Mouse (Mus musculus): Measurements from ENCODE around the gene Gm28036.
A peak's percentile ranks its signal among the peaks of the same experiment; 100 is the strongest.
"Not testable (repeated sequence)": the region's sequence is repeated elsewhere in the genome, so short reads cannot be mapped to it uniquely, and the experiment has no call there.

The Gm28036 gene

DNA sequence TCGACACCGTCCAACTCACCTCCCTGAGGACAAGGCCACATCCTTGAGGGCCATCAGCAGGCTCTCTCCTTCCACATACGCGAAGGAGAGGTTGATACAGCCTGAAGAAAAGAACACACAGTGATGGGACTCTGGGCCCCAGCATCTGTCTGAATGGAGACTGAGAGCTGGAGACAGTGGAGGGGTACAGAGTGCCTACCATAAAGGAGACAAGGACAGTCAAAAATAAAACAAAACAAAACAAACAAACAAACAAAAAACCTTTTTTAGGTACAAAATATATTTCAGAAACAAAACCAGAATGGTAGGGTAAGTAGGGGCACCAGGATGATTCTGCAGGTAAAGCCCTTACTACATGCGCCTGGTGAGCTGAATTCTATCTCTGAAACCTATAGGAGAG lies at the start of gene Gm28036:
TSS of gene Gm28036 (minus strand) at position 101 of the 400 bp plus-strand sequence.
- DNase-seq (ENCODE audit: low spot score), result no peak

GRCm38 (mm10) chr2:156166557-156166956 lies 39.7 kb upstream of the Gm28036 start:
- no peak for DNase-seq (ENCODE audit: low spot score)

- DNase-seq (ENCODE audit: low spot score), result no peak
Measured at GRCm38 (mm10) chr2:156165478-156165877, 38.6 kb upstream of the Gm28036 start.

DNA sequence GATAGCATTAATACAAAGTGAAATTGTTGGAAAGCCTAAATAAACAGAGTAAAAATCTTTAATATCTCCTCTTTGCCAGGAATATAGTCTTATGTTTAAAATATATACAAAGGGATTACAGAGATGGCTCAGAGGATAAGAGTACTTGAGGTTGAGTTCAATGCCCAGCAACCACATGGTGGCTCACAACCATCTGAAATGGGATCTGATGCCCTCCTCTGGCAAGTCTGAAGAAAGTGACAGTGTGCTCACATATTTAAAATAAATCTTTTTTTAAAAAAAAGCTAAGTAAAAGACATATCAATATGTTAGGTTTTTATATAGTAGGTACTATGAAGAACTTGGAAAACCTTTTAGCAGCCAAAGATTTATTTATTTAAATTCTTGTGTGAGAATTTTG lies 24.6 kb upstream of the Gm28036 start:
- peak; percentile 47 for DNase-seq (ENCODE audit: low spot score)

DNA sequence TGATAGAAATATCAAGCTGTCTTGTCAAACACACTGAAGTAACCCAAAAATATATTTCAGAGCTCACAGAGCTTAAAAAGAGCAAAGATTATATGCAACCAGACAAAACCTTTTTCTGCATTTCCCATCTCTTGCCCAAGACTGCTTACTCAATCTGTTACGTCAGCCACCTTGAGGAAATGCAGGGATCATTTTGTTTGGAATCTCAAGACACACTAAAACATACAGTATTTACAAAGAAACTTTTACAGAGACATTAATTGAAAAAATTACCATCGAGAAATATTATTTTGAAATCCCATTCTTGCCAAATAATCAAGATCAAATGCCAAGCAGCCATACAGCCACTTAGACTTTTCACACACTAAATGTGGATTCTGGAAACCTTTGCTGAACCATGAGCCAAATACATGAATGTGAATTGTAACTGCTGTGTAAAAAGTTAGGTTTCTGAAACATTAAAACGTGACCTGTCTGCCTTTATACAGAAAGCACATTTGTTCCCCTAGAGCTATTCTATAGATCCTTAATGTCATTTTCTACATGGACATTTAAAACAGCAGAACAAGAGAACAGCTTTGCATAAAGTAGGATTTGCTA lies 20.5 kb upstream of the Gm28036 start:
- peak; percentile 81 for DNase-seq (ENCODE audit: low spot score)

DNA sequence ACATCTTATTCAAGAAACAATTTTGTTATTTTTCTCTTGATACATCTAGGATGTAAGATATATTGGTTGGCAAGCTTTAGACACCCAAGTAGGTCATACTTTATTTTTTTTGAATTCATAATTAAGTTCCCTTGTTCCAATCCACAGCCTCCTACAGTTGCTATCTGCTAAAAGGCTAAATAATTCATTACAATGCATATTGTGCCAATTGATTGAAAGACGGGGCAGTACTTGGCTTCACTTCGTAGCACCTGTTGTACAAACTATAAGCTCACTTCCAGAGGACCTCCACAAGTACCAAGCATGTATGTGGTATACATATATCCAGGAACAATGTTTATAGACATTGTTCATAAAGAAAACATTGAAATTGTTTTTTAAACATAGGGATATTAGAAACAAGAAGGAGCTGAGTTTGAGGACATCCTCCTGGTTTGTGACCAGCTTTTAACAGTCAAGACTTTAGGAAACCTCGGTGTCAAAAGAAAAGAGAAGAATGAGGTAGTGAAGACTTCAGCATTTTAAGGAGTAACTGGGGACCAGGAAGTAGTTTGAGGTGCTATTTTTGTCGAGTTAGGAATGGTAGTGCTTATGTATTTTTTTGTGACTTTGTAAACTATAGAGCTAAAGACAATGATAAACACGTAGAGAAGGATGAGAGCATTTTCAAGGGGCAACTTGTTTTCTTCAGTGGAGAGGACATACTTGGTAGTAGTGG lies 19.5 kb upstream of the Gm28036 start:
- peak; percentile 42 for DNase-seq (ENCODE audit: low spot score)

DNA sequence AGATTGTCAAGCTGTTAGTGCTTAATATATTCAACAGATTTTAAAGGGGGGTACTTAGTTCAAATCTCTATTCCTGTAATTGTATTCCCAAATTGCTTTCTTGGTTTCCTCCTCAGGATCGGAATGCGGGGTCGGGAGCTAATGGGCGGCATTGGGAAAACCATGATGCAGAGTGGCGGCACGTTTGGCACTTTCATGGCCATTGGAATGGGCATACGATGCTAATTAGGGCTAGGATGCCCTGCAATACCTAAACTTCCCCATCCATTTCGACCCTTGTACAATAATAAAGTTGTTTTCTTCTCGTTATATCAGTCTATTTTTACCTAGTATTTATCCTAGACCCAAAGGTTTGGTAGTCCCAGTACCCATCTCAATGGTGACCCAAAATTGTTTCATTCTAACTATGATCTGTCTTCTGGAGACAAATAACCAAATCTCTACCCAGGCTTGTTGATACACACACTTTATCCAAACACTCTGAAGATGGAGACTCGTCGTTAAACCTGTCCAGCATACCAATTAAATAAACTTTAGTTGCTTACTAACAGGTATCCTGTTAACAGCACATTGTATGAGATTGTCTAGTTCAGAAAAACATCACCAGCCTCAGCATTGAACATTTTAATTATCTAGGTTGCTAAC lies 18.7 kb upstream of the Gm28036 start:
- peak; percentile 38 for DNase-seq (ENCODE audit: low spot score)

DNA sequence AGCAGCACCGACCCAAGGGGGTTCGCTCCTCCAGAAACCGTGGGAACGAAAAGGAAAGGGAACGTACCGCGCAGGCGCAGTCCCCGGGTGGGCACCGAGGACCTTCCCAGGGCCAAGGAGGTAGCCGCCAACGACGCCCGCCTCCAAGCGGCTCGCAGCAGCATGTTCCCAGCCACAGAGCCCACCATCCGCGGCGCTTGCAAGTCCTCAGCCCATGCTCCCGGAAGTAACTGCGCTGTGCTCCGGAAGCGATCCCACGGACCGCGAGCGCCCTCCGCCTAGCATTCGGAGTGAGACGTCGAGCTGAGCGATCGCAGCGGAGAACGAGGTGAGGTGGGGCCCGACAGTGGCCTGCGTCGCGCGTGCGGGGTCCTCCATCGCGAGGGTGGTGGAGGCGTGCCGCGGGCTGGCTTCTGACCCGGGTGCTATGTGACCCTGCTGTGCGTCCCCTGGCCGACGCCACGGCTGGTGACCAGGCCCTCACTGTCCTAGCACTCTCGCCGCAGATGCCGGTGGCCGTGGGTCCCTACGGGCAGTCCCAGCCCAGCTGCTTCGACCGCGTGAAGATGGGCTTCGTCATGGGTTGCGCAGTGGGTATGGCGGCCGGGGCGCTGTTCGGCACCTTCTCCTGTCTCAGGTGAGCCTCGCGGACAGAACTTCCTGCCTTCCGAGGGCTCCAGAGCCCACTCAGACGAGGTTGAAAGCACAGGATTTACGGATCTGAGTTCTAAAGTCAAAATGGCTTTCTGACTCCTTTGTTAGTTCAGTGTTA lies 17.2 kb upstream of the Gm28036 start, which contains the start of the genes Romo1 and Nfs1:
TSS of gene Romo1 (plus strand) at position 87 of the 772 bp plus-strand sequence.
TSS of gene Nfs1 (minus strand) at position 234 of the 772 bp plus-strand sequence.
- DNase-seq (ENCODE audit: low spot score), result peak; percentile 90

DNA sequence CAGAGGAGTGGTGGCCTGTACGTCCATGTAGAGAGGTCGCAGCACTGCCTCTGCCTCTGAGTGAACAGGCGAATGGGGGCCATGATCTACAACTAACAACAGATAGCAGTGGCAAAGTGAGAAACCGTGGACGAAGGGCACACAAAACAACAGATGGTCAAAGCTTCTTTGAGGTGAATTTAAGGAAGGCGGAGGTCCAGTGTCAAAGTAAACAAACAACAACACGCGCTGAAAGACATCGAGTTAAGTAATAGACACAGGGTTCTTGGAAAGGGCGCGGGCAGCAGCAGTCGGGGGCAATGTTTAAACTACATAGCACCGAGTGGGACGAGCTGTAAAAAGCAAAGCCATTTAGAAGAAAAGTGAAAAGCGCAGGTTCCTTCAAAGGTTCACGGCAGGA lies 16.5 kb upstream of the Gm28036 start:
- DNase-seq (ENCODE audit: low spot score), result peak; percentile 53

DNA sequence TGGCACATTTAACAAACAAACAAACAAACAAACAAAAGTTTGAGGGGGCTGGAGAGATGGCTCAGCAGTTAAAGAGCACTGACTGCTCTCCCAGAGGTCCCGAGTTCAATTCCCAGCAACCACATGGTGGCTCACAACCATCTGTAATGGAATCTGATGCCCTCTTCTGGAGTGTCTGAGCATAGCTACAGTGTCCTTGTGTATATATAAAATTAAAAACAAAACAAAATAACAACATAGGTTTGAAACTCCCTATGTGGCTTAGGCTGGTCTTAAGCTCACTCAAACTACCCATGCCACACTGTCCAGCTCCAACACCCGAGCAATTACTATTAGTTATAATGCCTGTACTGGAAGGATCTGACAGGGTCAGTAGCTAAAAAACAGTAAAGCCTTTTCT lies 15.9 kb upstream of the Gm28036 start:
- DNase-seq (ENCODE audit: low spot score), result no peak

- DNase-seq (ENCODE audit: low spot score), result no peak
Measured at GRCm38 (mm10) chr2:156135695-156136094, 8.8 kb upstream of the Gm28036 start.

DNA sequence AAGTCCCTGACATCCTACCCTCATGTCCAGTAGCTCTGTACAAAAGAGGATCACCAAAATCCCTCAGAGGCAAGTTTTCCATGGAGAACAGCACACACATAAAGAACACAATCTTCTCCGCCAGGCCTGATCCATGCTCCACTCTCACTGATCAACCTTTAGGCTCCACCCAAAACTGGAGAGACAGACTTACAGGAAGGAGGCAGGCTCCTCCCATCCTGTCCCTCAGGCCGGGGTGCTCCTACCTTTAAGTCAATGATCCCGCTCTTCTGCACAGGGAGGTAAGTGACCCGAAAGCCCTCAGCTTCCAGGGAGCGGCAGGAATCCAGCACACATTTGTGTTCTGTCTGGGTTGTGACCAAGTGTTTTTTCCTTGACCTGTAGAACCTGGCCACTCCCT lies 7.3 kb upstream of the Gm28036 start:
- DNase-seq (ENCODE audit: low spot score), result no peak

DNA sequence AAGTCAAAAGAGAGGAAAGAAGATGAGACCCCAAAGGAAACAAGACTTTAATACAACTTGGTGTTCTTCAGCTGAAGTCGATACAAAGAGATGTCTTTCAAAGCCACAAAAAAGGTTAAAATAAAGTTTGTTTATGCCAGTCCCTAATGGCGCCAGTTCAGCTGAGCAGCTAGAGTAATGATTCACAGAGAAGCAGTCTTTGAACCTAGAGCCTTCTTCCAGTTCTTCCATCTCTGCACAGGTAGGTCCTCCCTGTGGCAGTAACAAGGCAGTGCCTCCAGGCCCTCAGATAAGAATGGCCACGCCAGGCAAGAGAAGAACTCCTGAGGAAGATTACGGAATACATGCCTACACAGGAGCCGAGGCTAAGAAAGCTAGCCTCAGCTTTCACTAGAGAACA lies 3.2 kb downstream of the Gm28036 start:
- DNase-seq (ENCODE audit: low spot score), result no peak

GRCm38 (mm10) chr2:156119566-156119965 lies 7.3 kb downstream of the Gm28036 start:
- DNase-seq (ENCODE audit: low spot score), result no peak

DNA sequence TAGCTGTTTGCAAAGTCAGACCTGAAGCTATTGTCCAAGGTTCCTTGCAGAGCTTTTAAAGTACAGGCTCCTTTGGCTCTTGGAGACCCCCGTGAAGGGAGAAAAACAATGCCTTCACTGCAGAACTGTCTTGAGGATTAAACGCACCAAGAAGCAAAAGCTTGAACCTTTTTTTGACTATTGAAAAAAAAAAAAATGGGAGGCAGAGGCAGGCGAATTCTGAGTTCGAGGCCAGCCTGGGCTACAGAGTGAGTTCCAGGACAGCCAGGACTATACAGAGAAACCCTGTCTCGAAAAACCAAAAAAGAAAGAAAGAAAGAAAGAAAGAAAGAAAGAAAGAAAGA lies 14.8 kb downstream of the Gm28036 start:
- DNase-seq (ENCODE audit: low spot score), result not testable (repeated sequence)

DNA sequence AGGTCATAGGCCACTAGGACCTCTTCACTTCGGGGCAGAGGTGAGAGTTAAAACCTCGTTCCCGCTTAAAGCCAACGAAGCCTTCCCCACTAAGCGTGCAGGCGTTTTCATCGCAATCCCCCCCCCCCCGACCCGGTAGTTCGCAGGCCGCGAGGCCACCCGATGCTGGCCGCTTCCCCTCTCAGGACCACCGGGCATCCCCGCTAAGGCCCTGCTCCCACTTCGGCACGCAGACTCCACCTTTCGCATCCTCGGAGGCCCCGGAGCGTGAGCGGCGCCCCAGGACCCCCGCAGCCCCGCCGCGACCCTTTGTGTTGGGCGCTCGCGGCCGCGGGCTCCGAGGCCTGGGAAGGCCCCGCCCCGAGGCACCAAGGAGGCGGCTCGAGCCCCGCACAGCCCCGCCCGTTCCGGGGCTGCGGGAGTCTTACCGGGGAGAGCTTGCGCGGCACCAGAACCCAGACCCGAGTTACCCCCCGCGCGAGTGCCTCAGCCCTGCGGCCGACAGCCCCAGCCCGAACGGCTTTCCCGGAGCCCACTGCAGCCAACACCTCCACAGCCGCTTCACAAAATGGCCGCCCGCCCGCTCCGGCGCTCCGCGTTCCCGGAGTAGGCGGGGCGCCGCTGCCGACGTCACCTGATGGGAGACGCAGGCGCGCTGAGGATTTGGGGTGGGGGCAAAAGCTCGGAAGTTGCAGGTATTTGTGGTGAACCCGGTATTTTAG lies 15.4 kb downstream of the Gm28036 start, which contains the start of the genes Cpne1 and Rbm12:
TSS of gene Cpne1 (minus strand) at position 608 of the 722 bp plus-strand sequence.
TSS of gene Rbm12 (minus strand) at position 621 of the 722 bp plus-strand sequence.
- peak; percentile 92 for DNase-seq (ENCODE audit: low spot score)

DNA sequence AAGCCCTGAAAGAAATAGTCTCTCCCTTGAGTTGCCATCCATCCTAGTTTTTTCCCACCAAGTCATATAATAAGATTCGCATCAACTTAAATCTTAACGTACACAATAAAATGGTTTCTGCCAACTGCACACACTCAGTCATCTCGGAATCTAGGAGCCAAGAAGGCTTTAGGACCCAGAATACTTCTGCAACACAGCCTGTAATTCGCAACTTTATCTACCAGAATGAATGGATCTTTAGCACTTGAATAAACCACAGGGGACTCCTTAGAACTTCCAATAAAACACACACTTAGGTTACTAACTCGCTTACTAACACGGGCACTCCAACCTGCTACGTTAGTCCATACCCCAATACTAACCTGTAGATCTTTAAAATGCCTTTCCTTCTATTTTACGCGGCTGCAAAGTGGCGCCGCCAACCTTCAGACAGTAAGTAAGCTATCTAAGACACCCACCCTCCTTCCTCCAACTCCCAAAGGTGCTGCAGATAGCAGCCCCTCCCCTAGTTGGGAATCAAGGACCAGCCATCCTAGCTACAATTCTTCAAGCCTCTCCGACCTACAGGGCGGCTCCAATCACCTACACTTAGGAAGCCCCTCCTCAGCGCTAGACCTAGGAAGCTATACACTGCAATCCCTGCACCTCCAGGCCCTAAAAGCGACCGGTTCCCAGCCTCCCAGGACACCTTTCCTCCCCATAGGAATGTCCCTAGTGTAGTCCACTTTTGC lies 16.1 kb downstream of the Gm28036 start:
- DNase-seq (ENCODE audit: low spot score), result peak; percentile 62

- peak; percentile 67 for DNase-seq (ENCODE audit: low spot score)
Measured at GRCm38 (mm10) chr2:156091926-156092325, 35.0 kb downstream of the Gm28036 start.

DNA sequence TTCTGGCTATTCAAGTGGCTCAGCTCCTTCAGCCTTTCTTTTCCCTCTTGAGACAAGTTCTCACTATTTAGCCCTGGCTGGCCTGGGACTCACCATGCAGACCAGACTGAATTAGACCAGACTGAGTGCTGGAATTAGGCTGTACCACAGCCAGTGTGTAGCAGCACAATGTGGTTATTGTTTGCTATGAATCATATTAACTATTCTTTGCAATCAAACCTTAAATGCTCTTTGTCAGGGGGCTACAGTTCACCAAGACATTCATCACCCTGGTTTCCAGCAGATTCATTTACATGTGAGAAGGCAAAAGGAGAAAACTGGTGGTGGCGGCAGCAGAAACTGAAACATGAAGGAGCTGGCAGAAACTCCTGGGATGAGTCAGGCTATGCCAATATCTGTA lies 37.1 kb downstream of the Gm28036 start:
- DNase-seq (ENCODE audit: low spot score), result peak; percentile 7

DNA sequence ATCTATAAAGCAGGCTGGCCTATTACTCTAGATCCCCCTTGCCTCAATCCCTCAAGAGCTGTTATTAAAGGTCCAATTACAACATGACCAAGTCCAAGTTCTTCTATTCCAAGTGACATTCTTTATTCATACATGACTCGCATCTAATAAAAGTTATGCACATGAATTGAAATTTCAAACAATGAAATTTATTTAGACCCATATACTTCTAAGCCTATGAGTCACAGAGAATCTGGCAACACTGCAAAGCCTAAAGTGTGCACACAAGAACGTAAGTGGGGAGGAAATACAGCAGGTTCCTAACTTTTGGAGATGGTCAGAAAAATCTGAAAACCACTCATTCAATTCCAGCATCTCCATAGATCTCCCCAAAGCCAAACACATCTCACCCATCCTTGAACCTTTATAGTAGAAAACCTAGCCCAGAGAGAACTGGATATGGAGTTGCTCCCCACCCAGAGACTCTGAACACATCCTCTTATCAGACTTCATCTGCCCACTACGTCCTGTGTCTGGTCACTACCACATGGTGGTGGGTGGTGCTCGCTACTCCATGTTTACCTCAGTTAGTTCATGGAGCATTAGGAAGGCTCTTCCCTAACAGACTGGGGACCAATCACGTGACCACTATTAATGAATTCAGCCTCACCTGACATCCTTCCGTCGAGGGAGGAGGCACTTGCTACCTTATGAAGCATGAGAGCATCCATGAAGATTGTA lies 39.3 kb downstream of the Gm28036 start:
- DNase-seq (ENCODE audit: low spot score), result no peak
